Mouse (Mus musculus) regulatory T cell (primary cell): ENCODE data around the gene Sub1.

Source experiments
- in situ Hi-C: fragments of 300-600 bp; cut with MboI, MseI; formaldehyde crosslinking; loops from one replicate; pipeline ENCODE4 v1.15.1; 2025; ENCODE audit warnings: high pct_unique_total_duplicates

Gene Sub1

DNA sequence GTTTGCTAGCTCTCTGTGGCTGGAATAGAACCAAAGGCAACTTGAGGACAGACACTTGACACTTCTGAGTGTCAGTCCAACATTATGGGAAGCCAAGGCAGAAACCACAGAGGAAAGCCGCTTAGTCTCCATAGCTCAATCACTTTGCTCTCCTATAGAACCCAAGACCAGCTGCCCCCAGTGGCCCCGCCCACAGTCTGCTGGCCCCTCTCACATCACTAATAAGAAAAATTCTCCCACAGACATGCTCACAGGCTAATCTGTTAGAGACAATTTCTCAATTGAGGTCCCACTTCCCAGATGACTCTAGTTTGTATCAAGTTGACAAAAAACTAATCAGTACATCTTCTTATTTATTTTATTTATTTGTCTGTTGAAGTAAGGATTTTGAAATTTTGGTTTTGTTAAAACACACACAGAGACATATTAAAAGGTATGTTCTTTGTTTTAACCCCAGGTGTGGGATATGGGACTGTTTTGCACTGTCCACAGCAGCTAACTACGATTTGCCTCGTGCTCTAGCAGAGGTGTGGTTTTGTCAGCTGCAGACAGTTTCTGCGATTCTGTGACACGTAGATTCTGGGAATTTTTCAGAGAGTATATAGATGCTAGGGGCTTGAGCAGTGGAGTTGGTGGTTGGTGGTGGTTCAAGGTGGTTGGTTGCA is 16.9 kb upstream of the Sub1 start:
- in situ Hi-C loops = no loop called here

DNA sequence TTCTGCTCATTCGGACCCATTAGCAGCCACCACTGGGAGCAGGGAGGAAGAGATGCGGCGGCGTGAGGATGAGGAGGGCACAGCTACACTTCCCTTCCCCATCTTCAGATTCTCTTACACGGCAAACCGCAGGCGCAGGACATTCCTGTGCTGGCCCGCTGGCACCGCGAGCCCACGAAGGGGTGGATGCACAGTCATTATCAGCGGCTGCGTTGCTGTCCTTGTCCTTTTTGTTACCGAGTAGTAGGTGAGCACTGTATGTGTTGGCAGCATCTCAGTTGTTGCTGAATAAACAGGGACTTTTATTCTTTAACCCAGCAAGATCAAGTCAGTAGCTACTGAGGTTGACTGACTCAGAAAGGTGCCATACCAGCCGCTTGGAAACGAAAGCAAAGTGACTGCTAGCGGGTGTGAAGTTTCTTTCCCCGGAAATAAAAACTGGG is 13.8 kb upstream of the Sub1 start:
- in situ Hi-C loops = no loop called here

DNA sequence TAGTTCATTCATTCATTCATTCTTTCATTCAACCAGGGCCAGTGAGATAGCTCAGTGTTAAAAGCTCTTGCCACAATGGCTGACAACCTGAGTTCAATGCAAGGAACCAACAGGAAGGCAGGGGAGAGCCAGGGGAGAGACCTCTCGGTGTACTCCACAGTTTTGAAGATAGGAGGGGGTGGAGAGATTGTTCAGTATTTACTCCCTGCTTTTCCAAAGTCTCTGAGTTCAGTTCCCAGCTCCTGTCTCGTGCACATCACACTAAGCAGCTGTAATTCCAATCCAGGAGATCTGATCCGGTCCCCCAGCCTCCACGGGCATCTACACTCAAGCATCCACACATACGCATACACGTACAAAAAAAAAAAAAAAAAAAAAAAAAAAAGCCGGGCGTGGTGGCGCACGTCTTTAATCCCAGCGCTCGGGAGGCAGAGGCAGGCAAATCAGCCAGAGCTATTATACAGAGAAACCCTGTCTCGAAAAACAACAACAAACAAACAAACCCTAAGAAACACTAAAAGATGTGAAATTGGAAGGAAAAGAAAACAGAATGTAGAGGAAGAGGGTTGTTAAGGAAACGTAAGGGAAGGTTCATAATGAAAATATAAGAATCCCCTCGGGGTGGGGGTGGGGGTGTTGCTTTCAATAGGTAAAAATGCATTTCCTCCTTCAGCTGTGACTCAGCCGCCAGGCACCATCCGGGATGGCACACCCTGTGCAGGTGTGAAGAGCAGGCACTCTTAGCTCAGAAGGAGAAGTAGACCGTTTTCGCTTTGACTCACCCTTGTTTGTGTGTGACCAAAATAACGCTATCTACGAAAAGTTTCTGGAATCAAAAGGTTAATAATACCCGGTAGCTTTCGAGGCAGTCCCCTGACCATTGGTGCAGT is 13.2 kb upstream of the Sub1 start:
- in situ Hi-C loops = no loop called here

DNA sequence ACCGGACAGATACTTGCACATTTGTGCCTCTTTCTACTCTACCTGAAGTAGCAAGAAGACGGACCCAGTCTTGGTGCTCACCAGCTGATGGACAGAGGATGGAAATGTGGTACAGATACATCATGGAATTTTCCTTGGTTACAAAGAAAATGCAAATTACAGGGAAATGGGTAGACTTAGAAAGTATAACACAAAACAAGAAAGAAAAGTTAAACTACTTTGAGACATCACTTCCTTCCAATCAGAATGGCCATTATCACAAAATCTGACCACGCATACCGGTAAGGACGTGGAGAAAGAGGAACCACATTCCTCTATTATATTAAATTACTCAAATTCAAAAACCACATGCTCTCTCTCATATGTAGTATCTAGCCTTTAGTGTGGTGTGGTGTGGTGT is 12.1 kb upstream of the Sub1 start:
- in situ Hi-C loops = no loop called here

DNA sequence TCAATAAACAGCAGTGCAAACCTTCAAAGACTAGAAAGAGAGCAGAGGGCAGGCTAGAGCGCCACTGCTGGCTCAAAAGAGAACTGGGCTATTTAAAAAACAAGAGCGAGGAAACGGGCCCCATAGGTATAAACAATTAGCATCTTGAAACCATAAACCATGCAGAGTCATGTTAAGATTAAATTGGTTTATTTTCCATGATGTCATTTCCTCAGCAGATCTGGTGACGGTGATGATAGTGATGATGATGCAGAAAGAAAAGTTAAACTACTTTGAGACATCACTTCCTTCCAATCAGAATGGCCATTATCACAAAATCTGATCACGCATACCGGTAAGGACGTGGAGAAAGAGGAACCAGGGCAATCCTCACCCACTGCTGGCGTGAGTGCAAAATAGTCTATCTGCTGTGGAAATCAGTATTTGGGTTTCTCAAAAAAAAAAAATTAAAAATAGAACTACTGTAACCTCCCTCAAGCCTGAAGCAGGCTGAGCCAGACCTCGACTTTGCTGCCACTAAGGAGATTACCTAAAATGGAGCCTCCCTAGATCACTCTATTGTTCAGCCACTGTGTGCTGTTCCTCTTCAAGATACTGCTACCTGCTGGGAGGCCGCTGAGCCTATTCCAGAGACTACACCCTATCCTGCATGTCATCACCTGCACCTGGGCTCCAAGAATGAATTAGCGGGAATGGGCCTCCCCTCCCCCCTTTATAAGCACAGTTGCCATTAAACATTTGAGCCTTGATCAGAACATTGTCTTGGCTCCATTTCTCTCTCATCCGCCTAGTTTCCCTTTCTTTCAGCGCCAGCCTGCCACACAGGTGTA is 11.4 kb upstream of the Sub1 start:
- in situ Hi-C loops = no loop called here

DNA sequence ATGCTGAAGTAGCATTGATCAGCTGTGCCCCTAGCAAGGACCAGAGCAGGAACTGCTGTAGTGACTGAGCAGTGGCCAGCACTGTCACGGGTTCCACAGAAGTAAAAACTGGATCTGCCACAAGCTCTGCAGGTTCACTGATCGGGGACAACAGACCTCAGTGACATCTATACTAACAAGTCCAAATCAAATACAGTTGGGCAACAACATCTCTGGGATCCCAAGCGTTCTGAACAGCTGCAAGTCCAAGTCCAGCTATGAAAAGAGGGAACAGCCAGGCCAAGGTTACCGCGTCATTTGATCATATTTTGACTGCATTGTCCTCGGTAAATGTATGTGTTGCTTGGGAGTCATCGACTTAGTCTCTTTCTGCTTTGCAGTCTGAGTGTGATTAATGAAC is 10.6 kb upstream of the Sub1 start:
- in situ Hi-C loops = no loop called here

DNA sequence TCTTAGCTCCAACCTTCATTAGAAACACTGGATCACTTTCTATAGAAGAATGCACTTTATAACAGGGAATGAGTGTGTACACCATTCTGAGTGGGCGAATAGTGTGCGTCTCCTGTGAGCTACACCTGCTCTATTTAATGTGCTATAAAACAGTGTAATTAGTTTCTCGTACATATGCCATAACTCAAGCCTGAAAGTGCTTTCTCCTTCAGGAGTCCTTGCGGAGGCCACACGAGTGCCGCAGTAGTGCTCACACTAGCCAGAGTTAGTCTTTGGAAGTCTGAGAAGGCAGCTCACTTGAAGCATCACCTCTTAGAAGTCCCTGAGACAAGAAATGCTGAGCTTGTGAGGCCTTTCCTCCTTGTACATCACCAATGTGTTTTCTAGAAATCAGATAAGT is 9.4 kb upstream of the Sub1 start:
- in situ Hi-C loops = no loop called here

DNA sequence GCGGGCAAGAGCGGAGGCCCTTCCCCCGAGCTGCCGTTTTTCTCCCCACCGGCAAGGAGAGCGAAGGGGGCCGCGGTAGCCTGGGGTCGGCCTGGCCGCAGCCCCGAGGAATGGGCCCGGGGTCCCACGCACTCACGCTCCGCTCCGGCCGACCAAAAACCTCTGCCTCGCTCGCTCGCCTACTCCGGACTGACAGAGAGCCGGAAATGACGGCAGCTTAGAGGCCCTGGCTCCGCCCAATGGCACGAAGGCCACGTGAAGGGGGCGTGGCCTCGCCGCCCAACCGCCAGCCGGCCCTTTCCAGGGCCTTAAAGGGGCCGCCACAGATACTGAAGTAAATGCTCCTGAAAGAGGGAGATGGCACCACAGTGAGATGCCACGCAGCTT is 975 bp downstream of the Sub1 start:
- in situ Hi-C loops = loop anchor here (25.0 kb wide), 1 partner anchor 841 kb away; no protein-coding TSS in a partner anchor

DNA sequence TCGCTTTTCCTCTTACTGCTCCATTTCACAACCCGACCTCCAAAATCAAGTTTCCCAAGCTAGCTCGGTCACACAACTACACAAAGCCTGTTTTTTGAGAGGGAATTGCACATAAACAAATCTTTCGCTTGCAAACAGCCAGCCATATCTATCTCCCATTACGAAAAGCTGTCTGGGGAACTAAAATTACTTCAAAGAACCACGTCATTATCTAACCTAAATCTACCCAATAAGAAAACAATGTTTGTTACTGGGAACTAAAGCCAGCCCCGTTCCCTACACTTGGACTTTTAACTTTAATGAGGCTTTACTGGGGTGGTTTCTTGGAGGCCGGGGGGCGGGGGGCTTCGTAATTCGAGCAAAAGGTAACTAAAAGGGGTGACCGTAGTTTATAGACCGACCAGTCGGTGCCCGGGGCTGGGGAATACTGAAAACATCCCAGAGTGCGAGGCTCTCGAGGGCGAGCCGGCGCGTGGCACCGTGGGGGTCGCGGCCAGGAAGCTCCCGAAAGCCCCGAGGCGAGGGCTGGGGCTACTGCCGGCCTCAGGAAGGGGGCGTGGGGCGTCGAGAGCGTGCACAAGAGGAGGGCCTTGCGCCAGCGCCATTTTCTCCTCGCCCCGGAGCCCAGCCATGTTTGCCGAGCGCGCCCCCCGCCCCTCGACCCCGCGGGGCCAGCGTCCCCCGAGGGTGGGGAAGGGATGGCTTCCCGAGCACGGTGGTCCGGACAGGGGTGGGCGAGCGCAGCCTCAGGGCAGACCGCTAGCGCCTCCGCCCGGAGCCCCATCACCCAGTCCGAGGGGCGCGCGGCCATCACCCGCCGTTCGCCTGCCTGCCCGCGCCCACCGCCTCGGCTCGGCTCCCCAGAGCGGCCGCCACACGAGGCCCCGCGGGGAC is 1.6 kb downstream of the Sub1 start:
- in situ Hi-C loops = loop anchor here (25.0 kb wide), 1 partner anchor 842 kb away; no protein-coding TSS in a partner anchor

DNA sequence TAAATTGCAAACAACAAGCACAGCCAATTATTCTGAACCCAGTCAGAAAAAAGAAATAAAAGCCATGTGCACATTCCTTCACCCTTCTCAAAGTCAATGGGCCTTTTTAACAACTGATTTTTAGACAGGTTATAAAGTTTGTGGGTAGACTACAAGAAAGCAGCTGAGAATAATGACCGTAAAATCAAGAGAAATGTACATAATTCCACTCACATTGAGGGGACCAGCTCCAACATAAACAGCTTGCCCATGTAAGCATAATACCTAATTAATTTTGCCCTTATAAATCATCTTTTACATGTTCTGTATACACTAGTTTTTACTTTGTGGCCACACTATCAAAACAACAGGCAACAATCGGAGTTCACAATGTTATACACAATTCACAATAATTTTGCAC is 2.8 kb downstream of the Sub1 start:
- in situ Hi-C loops = loop anchor here (25.0 kb wide), 1 partner anchor 843 kb away; no protein-coding TSS in a partner anchor

DNA sequence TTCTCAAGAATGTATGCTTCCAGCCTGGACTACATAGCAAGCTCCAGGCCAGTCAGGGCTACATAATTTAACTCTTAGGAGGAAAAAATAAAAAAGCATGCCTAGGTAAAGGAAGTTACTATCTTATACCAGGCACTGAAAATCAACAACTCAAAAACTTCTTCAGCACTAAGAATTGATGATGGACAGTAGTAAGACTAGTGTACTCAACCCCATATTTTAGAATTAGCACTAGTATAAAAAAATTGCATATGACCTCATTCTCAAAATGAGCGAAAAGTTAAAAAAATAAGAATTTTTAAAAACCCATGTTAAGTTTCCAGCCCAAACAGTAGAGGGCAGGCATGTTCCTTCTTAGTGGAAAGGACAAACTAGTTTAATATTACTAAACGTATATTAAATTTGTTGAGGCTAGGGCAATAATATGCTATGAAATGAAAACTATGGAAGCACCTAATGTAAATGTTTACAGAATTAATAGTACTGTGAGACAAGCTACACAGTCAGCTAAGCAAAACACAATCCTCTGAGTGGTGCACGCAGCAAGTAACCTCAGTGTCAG is 5.2 kb downstream of the Sub1 start:
- in situ Hi-C loops = loop anchor here (25.0 kb wide), 1 partner anchor 846 kb away; no protein-coding TSS in a partner anchor

DNA sequence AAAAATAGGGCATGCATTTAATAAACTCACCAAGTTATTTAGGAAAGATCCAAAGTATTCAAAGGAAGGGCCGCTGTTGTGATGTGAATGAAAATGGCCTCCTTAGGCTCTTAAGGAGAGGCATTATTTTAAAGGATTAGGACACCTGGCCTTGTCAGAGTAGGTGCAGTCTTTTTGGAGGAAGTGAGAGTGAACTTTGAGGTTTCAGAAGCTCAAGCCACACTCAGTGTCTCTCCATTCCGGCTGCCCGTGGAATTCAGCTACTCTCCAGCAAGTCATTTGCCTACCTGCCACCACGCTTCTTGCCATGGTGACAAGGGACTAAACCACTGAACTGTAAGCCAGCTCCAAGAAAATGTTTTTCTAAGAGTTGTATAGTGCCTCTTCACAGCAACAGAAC is 8.2 kb downstream of the Sub1 start:
- in situ Hi-C loops = loop anchor here (25.0 kb wide), 1 partner anchor 849 kb away; no protein-coding TSS in a partner anchor

DNA sequence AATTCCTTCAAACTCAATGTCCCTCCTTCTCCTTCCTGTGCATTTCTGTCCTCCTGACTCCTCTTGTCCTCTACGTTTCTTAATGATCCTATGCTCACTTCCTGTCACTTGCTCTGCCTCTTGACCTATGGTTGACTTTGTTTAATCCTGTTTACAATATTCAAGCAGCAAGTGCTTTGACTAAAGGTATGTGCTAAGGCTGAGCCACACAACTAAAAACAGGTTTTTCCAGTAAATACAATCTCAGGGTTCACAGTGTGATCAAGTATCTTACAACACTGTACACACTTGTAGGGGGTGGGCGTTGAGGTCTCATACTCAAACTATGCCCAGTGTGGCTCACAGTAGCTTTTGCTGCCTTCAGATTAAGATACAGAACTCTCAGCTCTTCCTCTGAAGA is 8.9 kb downstream of the Sub1 start:
- in situ Hi-C loops = loop anchor here (25.0 kb wide), 1 partner anchor 849 kb away; no protein-coding TSS in a partner anchor

DNA sequence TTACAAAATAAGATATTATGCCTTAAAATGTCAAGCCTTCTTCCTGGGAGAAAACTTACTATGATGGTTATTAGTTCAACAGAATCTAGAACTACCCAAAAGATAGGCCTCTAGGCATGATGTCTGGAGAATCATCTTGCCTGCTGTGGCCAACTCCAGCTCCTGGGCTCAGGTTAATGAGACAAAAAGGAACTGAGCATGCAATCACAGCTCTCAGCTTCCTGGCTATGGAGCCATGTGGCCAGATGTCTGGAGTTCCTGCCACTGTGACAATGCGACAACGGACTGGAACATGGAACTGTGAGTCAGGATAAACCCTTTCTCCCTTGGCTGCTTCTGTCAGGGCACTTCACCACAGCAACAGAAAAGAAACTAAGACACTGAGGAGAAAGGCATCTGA is 14.8 kb downstream of the Sub1 start:
- in situ Hi-C loops = loop anchor here (25.0 kb wide), 1 partner anchor 855 kb away; no protein-coding TSS in a partner anchor

DNA sequence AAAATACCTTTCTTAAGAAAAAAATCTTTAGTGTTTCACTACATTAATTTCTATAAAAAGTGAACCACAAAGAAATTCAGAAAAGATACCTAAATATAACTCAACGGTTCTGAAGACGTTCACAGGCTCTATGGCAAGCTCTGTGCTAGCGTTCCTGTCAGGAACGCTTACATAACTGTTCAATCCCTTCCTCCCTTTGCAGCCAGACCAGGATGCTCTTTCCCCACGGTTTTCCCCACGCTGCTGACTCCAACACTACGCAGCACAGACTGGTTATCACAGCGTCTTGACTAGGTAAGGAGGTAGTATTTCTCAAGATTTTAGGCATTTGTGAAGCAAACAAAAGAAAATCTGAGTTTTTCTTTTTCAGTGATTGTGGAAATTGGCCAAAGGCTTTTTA is 15.3 kb downstream of the Sub1 start:
- in situ Hi-C loops = loop anchor here (25.0 kb wide), 1 partner anchor 856 kb away; no protein-coding TSS in a partner anchor

DNA sequence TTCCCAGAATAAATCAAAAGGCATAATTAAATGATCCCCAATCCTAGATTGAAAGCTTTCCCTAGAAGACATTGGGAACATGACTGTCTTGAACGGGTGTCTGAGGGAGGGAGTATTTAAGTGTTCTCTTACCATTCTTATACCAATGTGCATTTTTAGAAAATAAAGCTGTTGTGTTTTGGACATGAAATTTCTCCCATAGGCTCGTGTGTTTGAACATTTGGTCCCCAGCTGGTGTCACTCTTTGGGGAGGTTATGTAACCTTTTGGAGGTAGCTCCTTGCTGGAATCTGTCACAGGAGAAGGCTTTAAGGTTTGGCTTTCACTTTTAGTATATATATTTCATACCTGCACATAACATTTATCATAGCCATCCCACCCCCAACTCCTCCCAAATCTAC is 18.6 kb downstream of the Sub1 start:
- in situ Hi-C loops = loop anchor here (25.0 kb wide), 1 partner anchor 859 kb away; no protein-coding TSS in a partner anchor

DNA sequence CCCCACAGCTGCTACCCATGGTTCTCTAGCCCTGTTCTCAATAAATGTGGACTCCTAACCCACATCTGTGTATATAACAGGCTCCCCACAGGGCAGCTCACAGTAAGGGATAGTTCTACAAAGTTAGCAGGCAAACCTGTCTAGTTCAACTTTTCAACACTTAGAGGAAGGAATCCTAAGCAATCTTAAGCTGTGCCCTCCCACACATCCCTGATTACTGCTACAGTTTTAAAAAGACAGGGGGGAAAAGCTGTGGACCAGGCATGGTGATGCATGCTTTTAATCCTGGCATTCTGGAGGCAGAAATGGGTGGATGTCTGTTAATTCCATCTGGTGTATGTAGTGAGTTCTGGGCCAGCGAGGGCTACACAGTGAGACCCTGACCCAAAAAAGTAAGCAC is 19.7 kb downstream of the Sub1 start:
- in situ Hi-C loops = loop anchor here (25.0 kb wide), 1 partner anchor 860 kb away; no protein-coding TSS in a partner anchor

DNA sequence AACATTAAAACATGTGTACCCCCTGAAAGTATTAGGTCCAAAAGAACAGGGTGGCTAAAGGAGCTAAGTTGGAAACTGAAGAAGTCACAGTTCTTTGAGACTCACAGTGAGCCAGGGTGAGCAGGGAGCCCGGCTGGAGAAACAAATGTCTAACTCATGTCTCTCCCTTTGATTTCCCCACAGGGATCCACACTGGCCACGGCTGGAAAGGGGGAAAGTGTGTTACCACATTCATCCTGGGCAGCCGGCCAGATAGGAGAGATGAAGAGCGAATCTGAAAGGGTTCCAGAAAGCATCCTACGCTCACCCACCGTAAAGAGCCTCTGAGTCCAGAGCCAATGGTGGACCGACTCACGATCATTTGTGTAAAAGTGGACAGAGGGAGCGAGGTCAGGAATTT is 20.9 kb downstream of the Sub1 start:
- in situ Hi-C loops = loop anchor here (25.0 kb wide), 1 partner anchor 861 kb away; no protein-coding TSS in a partner anchor

DNA sequence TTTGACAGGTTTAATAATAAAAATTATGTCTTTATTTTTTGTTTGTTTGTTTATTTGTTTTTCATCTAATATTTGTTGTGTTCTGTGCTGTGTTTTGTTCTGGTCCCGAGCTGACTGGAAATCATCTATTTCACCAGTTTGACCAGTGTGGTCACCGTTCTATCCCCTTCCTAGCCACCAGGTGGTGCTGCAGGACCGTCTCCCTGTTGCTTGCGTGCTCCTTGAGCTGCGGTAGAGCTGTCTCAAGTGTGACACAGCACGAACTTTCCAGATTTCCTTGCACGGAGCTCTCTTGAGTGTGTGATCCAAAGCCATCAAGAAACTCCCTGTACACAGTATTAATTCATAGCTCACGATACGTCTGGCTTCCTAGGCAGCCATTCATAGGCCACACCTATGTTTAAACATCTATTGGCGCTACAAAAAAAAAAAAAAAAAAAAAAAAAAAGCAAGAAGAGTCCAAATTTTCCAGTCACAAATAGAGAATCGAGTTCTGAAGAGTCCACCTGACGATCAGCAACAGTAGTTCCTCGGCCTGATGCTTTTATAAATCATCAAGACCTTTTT is 24.8 kb downstream of the Sub1 start:
- in situ Hi-C loops = no loop called here

DNA sequence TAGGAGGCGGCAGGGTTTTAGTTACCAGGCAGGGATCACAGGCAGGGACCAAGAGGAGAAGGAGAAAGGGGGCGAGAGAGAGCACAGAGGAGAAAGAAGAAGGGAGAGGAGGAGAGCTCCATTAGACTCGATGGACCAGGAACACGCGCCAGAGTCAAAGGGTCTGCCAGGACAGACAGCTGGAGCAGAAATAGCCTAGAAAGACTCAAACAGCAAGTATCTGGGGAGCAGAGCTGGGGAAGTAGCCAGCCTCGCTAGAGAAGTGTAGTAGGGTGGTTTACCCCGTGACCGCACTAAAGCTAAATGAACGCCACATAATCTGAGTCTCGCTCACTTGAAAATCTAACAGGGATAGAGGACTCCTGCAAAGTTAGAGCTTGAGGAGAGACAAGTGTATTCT is 26.2 kb downstream of the Sub1 start:
- in situ Hi-C loops = no loop called here
